Mouse (Mus musculus) adrenal gland, adult 2 months (tissue): ENCODE data around the gene Rsbn1l. TPM values are rescaled to one million over a fixed set of nuclear protein-coding genes. Genes with fewer than 3 reads are reported as not detected.
"Not testable (repeated sequence)": the region's sequence is repeated elsewhere in the genome, so short reads cannot be mapped to it uniquely, and the experiment has no call there.

Experiments
- DNase-seq: peaks from one replicate; pipeline ENCODE4 v3.0.0; 2021
- polyA plus RNA-seq: library from polyadenylated mRNA; depleted of rRNA; stranded (reverse); fragments of >200 nt; gene quantifications from 2 replicates; pipeline ENCODE4 v1.2.3, GENCODE M21; 2012
- total RNA-seq, 2 experiments: library from RNA; stranded (reverse); gene quantifications; 2 replicates each; pipeline ENCODE4 v1.2.3; 2021

Rsbn1l gene
- total and polyA plus RNA-seq, 3 experiments = 4.9 to 14.6 (median 11.7) TPM

DNA sequence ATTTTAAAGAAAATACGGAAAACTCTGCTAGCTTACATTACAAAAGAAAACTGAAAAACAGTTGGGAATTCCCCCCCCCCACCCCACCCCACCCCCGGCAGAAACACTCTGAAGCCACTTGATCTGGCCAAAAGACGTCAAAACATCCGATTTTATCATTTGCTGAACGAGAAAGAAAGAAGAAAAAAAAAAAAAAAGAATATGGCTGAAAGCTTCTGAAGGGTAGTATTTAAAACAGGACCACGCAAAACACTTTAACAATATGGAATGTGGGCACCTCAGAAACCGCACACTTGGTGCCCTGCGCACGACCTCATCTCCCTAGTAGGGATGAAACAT, 5.7 kb downstream of the Rsbn1l start:
- DNase-seq = no peak

DNA sequence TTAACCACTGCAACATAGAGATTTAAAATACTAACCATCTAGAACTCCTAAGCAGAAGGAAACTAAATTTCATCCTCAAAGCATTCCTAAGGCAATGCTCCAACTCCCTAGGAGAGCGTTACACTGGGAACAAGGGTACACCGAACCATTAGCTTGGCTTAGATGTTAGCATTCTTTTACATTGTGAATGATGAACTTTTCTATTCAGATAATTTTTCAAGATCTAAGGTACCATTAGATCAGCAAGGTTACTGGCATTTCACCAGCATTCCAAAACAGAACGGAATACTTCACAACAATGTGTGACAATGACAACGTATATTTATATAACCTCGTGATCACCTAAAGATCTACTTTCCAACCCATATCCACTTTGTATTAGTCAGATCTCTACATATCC, 6.1 kb downstream of the Rsbn1l start:
- DNase-seq = no peak

DNA sequence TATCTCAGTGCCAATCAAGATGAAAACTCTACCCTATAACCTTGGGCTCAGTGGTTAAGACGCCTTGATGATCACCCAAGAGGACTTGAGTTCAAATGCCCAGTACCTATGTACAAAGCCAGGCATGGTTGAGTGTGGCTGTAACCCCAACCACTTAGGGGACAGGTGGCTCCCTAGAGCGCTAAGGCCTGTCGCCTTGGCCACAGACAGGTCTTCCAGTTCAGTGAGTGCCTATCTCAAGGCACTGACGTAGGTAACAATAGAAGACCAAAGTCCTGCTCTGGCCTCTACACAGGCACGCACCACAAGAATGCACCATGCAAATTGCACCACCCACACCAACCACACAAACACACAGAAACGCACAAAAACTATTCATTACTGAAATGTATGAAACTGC, 9.3 kb downstream of the Rsbn1l start:
- DNase-seq = no peak

DNA sequence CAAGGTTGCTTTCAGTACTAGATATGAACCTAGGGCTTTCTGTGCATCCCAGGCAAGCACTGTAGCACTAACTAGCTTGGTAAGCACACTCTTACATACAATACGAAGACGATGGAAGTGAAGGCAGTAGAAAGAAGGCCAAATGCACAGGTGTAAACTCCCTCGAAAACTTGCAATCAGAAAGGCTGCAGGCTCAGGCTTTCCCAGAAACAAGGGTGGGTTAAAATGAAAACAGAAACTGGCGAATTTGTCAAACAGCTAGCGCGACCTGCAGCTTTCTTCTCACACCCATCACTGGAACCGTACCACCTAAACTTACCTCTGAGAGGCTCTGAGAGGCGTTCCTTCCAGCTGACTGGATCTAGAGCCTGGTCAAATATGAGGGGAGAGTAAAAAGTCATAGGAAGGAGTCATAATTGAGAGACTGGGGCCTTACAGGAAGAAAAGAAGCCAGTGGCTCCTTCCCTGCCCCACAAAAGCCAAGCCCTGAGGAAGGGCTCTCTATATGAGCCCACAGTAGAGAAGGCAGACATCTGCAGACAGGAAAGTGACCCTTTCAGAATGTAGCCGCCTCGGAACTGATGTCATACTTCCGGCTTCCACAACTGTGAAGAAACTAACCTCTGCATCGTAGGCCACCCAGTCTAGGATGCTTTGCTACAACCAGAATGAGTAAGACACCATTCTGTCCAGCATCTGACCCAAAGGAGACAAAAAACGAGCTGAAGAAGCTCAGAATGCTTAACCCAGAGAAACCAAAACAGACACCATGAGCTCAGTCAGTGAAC, 11.0 kb downstream of the Rsbn1l start:
- DNase-seq = no peak

DNA sequence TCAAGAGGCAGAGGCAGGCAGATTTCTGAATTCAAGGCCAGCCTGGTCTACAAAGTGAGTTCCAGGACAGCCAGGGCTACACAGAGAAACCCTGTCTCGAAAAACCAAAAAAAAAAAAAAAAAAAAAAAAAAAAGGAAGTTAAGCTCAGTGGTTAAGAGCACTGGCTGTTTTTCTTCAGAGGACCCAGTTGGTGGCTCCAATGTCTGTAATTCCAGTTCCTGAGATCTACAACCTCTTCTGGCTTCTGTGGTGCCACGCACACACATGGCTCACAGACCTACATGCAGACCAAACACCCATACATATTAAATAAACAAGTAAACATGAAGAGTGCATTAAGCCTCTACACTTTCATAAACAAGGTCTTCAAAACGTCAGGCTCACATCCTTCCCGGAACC, 12.4 kb downstream of the Rsbn1l start:
- DNase-seq = not testable (repeated sequence)

DNA sequence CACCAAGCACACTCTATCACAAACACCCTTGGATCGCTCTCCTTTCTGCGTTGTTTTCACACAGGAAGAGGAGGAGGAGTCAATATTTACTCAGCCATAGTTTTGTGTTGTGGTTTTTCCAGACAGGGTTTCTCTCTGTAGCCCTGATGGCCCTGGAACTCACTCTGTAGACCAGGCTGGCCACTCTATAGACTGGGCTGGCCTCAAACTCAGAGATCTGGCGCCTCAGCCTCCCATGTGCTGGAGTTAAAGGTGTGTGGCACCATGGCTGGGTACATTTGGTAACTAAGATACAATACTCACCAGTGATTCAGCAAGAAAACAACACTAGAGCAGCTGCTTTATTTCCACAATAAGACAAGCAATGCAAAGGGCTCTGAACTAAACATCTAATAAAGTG, 13.7 kb downstream of the Rsbn1l start:
- no peak for DNase-seq

DNA sequence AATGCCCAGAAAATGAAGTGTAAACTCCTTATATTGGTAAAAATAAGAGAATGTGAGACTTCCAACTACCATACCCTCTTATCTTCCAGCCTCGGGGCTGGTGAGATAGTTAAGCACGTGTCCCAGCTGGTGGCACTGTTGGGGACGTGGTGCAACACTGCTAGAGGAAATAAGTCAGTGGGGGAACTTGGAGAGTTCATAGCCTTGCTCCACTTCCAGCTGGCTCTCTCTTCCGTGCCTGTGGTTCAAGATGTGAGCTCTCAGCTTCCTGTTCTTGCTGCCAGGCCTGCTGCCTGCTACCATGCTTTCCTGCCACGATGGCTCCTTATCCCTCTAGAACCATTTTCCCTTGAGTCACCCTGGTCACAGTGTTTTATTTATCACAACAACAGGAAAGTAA, 15.0 kb downstream of the Rsbn1l start:
- peak; percentile 53 for DNase-seq

DNA sequence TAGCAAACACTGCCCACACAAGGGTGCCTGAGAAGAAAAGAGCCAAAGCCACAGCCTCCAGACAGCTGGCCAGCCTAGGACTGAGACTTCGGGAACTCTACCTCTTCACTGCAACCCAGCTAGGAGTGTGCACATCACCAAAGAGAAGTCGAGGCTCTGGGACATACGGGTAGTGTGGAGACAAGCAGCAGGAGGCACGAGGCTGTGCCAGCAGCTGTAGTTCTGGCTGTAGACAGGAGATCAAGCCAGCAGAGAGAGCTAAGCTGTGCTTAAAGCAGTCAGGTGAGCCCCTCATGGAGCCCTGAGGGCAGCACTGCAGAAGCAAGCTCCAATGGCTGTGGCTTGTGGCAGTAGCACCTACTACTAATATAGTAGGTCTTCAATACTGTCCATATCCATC, 15.5 kb downstream of the Rsbn1l start:
- DNase-seq = no peak

DNA sequence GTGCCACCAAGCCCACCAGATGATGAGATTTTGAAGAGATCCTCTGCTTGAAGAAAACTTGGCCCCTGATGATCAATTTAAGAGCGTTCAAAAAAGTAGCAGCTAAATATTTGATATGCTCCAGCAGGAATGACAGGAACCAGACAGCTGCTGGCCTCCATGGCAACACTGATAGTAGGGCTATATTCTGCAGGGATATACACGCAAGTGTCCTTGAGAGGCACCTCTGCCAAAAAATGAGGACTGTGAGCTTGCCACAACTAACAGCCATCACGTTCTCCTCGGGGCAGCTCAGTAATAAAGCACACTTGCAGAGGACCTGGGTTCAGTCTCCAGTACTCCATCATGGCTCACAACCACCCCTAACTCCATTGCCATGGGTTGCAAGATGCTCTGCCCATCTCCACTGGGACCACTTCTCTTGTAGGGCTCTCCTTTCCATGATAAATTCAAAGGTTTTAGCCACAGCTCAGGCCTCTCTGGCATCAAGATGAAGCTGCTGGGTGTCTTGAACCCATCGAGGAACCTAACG, 16.1 kb downstream of the Rsbn1l start:
- DNase-seq = no peak

DNA sequence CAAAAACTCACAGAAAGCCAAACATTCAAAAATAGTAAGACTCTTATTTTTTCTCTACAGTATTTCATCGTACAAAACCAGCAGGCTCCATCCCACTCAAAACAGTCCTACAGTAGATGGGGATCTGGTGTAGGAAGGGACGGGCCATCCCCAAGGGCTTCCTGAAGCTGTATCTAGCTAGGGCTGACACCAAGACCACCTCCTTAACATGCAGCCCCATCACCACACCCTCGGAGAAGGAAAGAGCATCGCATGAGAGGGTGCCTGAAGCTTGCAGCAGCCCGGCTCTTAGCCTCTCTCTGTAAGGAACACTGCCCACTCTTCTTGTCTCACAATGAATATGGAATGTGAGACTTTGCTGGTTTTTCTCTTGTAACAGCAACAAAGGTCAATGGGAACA, 17.7 kb downstream of the Rsbn1l start:
- no peak for DNase-seq

DNA sequence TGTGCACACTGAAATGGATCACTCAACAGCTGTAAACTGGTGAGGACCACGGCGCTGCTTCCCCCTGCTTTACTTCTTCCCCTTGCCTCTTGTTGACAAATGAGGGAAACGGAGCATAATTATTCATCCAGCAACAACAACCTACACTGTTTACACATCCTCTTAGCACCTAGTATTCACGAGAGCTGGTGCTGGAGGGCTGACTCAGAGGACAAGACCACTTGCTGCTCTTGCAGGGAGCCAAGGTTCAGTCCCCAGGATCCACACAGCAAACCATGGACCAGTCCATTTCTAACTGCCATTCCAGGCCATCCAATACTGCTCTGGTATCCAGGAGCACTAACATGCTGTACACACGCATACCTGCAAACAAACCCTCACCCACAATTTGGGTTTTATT, 20.3 kb downstream of the Rsbn1l start:
- DNase-seq = no peak

DNA sequence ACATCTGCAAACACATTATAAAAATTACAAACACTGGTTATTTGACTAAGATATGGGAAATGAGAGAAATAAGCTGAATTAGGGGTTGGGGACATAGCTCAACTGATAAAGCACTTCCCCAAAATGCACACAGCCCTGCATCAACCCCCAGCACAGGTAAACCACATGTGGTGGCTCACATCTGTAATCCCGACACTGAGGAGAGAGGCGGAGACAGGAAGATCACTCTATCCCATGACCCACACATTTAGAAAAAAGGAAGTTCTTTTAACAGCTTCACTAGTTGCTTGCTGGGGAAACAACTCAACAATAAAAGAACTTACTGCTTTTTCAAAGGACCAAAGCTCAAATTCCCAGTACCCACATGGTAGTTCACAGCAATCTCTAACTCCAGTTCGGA, 23.6 kb downstream of the Rsbn1l start:
- no peak for DNase-seq

DNA sequence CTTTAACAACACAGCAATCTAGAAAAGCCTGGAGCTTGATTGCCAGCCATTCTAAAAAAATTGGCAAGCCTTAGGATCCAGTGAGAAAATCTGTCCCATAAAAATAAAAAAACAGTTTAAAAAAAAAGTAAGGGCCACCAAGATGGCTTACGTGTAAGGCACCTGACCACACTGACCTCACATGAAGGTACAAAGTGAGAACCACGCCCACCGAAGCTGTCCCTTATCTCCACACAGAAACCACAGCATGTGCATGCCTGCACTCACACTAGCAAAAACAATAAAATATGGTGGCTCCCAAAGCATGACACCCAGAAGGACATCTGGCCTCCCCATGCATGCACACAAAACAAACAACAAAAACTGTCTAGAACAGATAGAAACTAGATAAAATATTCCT, 24.9 kb downstream of the Rsbn1l start:
- DNase-seq = no peak

DNA sequence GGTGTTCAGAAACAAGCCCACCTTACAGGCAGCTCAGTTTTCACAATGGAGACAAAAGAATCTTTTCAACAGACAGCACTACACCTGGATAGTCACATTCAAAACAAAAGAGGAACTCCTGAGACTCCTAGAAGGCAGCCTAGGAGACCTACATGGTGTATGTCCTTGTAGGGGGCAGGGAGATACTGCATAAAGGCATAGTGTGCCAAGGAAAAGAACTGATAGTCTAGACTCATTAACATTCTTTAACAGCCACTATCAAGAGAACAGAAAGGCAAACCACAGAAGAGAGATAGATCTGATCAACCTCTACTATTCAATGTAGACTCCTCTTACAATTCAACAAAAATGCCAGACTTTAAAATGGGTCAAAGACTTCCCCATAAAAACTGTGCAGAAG, 25.8 kb downstream of the Rsbn1l start:
- DNase-seq = no peak

DNA sequence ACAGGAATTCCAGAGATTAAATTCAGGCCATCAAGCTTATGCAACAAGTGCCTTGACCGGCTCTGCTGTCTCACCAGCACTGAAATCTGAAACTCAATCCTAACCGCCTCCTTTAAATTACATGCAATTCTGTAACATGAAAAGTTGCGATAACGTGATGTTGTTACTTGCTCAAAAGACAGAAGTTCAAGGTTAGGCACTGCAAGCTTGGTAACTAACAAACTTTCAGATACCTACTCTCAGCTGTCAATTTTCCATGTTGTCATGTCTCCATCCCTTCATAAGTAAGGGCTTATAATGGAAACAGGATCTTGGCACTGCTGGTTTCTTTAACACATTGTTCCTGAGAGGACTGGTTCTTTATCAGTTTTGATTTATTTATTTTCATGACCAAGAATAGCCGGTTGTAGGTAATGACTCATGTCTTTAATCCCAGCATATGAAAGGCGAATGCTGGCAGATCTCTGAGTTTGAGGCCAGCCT, 26.5 kb downstream of the Rsbn1l start:
- peak; percentile 23 for DNase-seq

DNA sequence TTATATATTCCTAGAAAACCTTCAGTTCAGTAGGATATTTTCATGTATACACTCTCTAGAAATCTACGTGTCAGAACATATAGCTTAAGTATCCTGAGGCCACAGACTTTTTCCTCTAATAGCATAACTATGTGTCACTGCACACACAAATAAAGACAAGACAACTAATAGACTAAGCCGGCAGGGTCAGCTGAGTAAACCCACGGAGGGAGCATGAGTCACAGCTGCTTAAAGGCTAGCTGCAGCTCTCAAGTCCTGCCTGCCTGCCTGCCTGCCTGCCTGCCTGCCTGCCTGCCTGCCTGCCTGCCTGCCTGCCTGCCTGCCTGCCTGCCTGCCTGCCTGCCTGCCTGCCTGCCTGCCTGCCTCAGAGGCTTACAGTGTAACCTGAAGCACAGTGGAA, 30.7 kb downstream of the Rsbn1l start:
- peak; percentile 78 for DNase-seq

DNA sequence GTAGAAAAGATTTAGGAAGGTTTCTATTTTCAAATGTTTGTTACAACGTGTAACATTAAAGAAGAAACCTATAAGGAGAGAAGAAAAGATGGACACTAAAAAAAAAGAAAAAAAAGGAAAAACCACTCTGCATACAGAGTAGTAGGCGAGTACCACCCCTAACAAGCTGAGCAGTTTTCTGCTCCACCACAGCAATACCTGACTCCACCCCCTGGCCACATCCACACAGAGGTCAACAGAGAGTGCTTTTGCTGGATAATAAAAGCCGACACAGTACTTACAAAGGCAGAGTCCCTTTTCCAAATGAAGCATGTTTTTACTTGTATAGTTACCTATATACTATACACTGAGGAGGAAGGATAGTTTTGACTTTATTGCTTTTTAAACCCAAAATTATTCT, 31.6 kb downstream of the Rsbn1l start:
- DNase-seq = no peak

DNA sequence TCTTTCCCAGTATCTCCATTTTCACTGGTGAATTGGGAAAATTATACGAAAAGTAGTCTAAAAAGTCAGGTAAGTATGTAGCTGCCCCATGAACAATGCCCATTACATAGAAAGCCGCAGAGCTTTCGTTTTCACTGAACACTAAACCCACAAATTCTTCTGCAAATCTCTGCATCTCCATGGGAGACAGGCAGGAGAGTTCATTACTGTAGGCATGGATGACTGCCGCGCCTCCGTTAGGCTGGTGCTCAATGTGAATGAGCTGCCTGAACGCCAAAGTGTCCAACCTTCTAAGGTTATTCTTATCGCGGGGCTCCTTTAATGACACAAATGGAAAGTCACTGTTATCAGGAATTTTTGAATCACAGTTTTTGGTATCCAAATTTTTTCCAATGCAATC, 36.6 kb downstream of the Rsbn1l start:
- DNase-seq = no peak

DNA sequence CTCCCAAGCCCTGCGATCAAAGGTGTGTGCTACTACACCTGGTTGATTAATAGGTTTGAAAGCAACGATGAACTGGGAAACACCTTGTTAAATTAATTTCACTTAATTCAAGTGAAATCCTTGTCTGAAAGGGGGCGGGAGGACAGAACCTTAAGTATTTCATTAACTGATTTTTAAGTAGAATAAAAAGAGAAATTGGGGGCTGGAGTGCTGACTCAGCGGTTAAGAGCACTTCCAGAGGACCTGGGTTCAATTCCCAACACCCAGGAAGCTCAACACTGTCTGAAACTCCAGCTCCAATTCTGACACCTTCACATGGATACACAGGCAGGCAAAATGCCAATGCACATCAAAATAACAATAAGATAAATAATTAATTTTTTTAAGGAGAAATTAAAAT, 37.2 kb downstream of the Rsbn1l start:
- DNase-seq = no peak

DNA sequence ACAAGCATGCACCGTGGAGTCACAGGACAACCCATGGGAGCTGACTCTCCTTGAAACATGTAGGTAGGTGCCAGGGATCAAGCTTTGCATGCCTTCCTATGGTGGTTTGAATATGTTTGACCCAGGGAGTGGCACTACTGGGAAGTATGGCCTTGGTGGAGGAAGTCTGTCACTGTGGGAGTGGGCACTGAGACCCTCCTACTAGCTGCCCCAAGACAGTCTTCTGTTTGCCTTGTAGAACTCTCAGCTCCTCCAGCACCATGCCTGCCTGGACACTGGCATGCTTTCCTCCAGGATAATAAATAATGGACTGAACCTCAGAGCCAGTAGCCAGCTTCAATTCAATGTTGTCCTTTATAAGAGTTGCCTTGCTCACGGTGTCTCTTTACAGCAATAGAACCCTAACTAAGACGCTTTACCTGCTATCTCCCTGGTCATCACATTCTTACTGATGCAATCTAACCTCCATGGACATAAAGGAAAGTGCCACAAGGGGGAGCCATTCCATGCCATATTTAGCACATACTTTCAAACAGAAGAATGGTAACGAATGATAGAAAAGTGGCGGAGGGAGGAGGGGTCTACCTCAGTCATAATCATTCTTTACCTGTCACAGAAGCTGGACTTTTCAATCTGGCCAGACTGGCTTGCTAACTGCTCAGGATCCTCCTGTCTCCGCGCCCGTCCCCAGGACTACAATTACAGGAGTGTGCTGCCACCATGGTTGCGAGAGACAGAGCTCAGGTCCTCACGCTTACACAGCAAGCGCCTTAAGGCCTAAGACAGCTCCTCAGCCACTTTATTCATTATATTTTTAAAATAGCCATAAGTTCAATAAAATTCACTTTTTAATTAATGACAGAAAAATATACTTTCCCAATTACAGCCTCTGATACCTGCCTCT, 42.6 kb downstream of the Rsbn1l start:
- peak; percentile 62 for DNase-seq

DNA sequence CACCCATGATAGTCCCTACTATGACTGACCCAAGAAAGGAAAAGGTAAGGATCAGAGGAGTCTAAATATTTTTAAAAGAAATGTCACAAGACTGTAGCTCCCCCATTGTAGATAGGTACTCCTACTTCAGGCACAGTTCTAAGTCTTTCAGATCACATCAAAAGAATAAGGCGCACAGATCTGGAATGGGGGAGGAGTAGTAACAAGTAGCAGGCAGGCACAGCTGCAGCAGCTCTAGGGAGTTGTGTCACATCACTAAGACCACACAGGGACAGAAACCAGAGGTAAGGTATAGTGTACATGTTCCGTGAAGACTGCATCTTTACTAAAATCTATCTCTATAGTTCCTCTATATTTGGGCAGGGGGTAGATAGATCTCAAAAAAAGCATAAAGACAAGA, 44.5 kb downstream of the Rsbn1l start:
- DNase-seq = no peak

DNA sequence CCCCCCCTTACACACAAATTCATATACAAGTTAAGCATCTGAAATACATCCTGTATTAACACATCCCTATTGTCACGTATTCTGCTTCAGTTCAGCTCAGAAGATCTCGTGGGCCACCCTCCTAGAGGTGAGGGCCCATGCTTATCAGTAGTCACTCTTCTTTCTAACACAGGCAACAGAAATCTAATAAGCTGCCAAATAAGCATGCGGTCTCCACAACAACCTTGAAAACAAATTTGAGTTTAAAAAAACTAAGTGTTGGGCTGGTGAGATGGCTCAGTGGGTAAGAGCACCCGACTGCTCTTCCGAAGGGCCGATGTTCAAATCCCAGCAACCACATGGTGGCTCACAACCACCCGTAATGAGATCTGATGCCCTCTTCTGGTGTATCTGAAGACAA, 50.0 kb downstream of the Rsbn1l start:
- no peak for DNase-seq

DNA sequence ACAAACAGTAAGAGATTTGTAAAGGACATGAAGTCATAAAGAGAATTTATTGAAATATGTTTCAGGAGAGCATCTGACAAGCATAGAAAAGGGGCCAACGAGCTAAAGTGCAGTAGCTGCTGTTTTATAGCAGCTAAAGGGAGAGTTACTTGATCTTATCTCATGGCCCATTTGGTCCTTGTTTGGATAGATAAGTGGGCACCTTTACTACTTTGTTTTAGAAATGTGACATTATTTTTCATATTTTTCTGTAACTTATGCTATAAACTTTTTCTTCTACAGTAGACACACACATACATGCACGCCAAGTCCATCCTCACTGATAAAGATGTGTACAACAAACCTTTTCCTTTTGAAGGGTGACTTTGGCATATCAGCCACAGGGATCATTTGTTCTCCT, 50.8 kb downstream of the Rsbn1l start:
- no peak for DNase-seq
